Mouse (Mus musculus): ENCODE measurements around the gene Rdh16. TPM values are rescaled to one million over a fixed set of nuclear protein-coding genes. Genes with fewer than 3 reads are reported as not detected.
"Not testable (repeated sequence)": the region's sequence is repeated elsewhere in the genome, so short reads cannot be mapped to it uniquely, and the experiment has no call there.

The Rdh16 gene
- polyA plus RNA-seq, 1 experiment: 0.04 TPM

DNA sequence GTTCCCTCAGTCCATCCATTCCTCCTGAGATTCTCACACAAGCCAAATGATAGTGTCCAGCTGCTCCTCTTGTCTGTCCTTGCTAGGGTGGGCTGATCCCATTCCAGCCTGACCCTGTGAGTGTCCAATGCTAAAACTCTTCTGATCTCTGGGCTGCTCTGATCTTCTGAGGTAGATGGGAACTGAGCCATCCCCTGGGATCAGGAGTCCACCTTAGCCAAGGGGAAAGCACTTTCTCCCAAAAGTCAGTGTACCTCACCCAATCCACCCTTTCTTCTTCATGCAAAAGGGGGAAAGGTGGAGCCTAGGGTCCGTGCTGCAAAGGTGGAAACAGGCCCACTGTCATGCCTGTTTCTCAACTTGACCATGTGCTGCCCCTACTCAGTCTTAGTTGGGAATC is 90.5 kb downstream of the Rdh16 start:
- no peak for TF ChIP-seq CTCF (IDR thresholded peaks at IDR 0.05; ENCODE audit: insufficient read depth, low read length)
- no peak for TF ChIP-seq POLR2A (IDR thresholded peaks at IDR 0.05; ENCODE audit: borderline replicate concordance, extremely low read depth, low read depth, low read length)
- H3K4me3 ChIP-seq (replicated peaks; ENCODE audit: extremely low read depth, low read depth, low read length): no peak overlapping the region
- 74% methylated on average over 1 of the region's 1 CpGs for WGBS
- no peak for DNase-seq
- peaks cover 4% of the 10 kb centered on the region; the same call in 1 of the 2 replicates for H3K4me1 ChIP-seq (ENCODE audit: control insufficient read depth, insufficient read depth, low read length)

DNA sequence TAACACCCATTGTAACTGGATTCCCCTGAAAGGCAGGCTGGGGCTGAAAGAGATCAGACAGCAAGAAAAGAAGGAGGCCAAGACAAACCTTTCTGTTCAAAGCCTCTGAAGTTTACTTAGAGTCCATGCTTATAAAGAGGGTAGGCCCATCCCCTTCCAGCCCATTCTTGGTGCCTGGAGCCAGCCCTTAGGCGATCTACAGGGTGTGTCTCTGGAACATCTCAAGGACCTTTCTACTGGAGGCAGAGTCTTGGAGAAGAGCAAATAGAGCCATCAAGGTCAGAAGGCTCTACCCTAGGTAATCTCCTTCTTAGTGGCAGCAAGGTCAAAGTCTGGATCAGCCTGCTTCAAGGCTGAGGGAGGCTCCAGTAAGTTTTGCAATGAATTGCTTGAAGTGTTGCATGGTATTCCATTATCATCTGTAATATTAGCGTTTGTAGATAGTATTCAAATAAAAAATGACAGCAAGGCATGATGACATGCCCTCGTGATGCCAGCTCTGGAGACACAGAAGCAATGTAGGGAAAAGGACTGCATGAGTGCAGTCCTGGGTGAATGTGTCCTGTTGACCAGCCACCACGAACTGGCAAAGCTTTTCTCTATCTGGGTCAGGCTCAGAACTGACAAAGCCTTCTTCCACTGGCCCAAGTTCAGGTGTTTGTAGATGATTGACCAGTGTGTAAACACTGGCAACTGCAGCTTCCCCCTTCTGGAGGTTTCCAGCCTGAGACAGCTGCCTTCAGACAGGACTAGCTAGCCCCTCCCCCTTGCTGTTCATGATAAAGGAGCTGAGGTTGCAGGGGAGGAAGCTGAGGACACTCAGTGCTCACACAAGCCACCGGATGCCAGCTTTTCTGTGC is 92.4 kb downstream of the Rdh16 start:
- not testable (repeated sequence) for DNase-seq; H3K4me3 ChIP-seq (replicated peaks; ENCODE audit: extremely low read depth, low read depth, low read length); H3K4me1 ChIP-seq (ENCODE audit: control insufficient read depth, insufficient read depth, low read length)
- 31% methylated on average over 5 of the region's 5 CpGs for WGBS

Other genes with a start within 250 kb of the Rdh16 start
- gene Lrp1, start 180.0 kb upstream of the Rdh16 start, polyA plus RNA-seq (2012; rRNA removed): 215 and 248 TPM in 2 replicates
- gene Stat6, start 158.2 kb upstream of the Rdh16 start, polyA plus RNA-seq (2012; rRNA removed): 92.3 and 123 TPM in 2 replicates
- 2.7 and 3.6 TPM in 2 replicates for gene Nemp1, start 134.3 kb upstream of the Rdh16 start, polyA plus RNA-seq (2012; rRNA removed)
- gene Nab2, start 132.6 kb upstream of the Rdh16 start, polyA plus RNA-seq (2012; rRNA removed): 32.8 and 35.1 TPM in 2 replicates
- gene Myo1a, start 96.0 kb upstream of the Rdh16 start, polyA plus RNA-seq (2012; rRNA removed): 0.11 and 0.77 TPM in 2 replicates
- gene Tac2, start 76.7 kb upstream of the Rdh16 start, polyA plus RNA-seq (2012; rRNA removed): not detected in 2 replicates
- gene Zbtb39, start 61.6 kb upstream of the Rdh16 start, polyA plus RNA-seq (2012; rRNA removed): 8.7 and 10.5 TPM in 2 replicates
- 31.1 and 51.3 TPM in 2 replicates for gene Gpr182, start 49.4 kb upstream of the Rdh16 start, polyA plus RNA-seq (2012; rRNA removed)
- gene Rdh1, start 41.4 kb upstream of the Rdh16 start, polyA plus RNA-seq (2012; rRNA removed): 0.05 and 0.11 TPM in 2 replicates
- gene Rdh16f1, start 41.4 kb upstream of the Rdh16 start, polyA plus RNA-seq (2012; rRNA removed): 0.07 and 0.14 TPM in 2 replicates
- gene Rdh9, start 24.8 kb upstream of the Rdh16 start, polyA plus RNA-seq (2012; rRNA removed): 0.17 TPM in 1 of 2 replicates, not detected in the other
- gene Rdh19, start 48.8 kb downstream of the Rdh16 start, polyA plus RNA-seq (2012; rRNA removed): not detected in 2 replicates
- not detected in 2 replicates for gene Rdh16f2, start 65.3 kb downstream of the Rdh16 start, polyA plus RNA-seq (2012; rRNA removed)
- gene Rdh7, start 87.7 kb downstream of the Rdh16 start, polyA plus RNA-seq (2012; rRNA removed): 0.12 and 0.72 TPM in 2 replicates
- 2.9 TPM in 1 of 2 replicates, not detected in the other for gene Sdr9c7, start 97.4 kb downstream of the Rdh16 start, polyA plus RNA-seq (2012; rRNA removed)
- 0.56 TPM in 1 of 2 replicates, not detected in the other for gene Hsd17b6, start 206.5 kb downstream of the Rdh16 start, polyA plus RNA-seq (2012; rRNA removed)
- gene Prim1, start 214.0 kb downstream of the Rdh16 start, polyA plus RNA-seq (2012; rRNA removed): 1.4 and 2.3 TPM in 2 replicates
- gene Naca, start 234.4 kb downstream of the Rdh16 start, polyA plus RNA-seq (2012; rRNA removed): 102 and 113 TPM in 2 replicates

Measured in lung, adult 2 months (tissue).